Mouse (Mus musculus) adrenal gland, adult 8-10 months (tissue): ENCODE data around the gene Utp11. TPM values are rescaled to one million over a fixed set of nuclear protein-coding genes. Genes with fewer than 3 reads are reported as not detected.

Experiments
- DNase-seq: peaks from one replicate; pipeline ENCODE4 v3.0.0; 2022
- total RNA-seq, 4 experiments: library from RNA; stranded (reverse); gene quantifications; 2 replicates each; pipeline ENCODE4 v1.2.4; 2022

Gene Utp11
- total RNA-seq, 4 experiments from 2014 or later: 31.2 to 40.7 (median 34.4) TPM

DNA sequence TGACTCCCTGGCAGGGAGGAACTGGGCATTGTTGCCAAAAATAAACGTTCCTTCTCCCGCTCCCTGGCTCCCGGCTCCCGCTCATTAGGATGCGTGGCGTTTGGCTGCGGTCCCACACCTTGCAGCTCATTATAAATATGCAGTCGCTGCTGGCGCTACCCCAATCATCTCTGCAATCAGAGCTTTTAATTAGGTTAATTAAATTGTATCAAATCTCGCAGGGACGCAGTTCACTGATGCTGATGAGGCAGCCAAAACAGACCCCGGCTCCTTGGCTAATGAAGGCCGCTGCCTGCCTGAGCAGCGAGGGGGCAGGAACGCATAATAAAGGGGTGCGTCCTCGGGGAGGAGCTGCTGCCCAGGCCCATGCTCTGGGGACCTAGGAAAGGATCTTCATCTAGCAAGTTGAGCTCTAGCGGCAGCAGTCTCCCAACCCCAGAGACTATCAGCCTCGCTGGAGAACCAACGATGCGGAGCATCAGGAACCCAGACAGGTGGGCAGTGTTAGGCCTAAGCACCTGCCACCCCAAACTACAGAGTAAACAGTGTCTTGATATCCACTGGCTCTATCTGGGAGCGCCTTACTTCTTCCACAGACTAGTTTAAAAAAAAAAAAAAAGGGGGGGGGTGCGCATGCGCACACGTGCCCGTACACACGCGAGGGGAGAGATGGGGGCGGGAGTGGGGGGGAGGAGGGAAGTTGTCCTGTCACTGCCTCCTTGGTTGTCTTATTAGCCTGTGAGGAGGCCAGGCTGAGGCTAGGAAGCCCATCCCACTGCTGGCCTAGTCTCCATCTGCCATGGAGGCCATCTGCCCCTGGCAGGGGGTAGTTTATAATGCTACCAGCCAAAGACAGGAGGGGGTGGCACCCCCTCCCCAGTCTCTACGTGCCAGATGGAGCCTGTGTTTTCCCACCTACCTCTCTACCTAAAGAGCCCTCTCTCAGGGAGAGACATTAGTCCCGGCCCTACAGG lies 20.8 kb downstream of the Utp11 start:
- no peak for DNase-seq

DNA sequence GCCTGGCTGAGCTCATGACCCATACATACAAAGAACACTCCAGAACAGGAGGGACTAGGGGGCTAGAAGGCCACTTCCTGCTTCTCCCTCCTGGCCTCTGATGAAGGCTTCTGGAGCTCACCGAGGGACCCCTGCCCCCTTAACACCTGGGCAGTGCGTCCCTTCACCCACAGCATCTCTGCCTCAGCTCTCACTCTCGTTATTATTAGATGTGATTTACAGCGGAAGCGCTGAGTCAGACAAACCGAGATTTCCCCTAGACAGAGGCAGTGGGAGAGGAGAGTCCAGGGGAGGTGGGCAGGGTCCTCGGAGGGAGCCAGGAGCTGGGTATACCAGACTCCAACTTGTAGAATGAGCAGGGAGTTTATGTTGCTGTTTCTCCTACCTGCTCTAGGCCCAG lies 21.8 kb downstream of the Utp11 start:
- no peak for DNase-seq

DNA sequence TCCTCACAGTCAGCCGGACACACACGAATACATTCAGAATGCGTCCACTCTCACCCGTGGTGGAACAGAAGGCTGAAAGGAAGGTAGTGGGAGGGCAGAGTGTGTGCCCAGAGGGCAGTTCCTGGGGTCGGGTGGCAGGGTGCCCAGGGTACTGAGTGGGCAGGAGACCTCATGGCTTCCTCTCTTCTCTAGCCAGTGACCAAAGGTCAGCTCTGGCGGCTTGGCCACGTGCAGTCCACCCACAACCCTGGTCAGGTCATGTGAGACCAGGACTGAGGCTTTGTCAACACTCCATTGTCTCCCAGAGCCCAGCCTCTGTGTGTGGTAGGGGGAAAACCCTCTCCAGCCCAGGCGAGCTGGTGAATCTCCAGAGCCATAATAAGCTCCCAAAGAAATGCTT lies 23.2 kb downstream of the Utp11 start:
- DNase-seq: no peak

DNA sequence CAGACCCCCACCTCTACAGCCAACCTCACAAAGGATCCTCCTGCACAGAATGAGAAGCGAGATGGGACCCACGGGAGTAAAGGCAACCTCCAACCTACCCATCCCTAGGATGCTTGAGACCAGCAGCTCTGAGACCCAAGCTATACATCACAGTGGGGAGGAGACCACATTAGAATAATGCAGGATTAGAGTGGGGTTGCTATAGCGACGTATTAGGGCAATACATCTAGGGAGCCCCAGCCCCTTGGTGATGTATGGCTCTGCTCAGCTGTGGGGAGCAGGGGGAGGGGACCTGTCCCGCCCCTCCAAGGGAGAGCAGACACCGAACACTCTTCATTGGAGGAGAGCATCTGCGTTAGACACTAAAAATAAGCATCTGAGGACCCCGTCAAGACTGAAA lies 25.3 kb downstream of the Utp11 start:
- no peak for DNase-seq

DNA sequence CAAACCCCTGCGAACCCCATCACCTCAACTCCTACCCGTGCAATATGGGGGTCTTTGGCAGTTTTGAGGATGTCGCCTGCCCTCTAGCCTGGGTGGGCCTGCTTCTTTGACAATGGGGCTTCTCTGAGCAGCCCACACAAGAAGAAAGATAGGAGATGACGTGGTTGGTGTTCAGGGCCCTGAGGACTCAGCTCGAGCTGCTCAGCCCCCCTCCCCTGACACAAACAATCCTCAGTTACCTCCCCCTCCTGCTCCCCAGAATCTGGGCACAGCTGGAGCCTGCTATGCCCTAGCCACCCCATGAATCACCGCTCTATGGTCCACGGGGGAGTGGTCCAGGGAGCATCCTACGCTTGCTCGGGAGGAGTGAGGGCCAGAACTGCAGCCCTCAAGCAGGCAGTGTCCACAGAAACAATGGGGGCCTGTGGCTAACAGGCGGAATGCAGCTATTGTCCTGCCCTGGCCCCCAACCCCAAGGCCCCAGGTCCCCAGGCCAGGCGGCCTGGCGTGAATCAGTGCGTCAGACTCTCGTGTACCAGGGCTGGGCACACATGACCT lies 25.8 kb downstream of the Utp11 start:
- DNase-seq: no peak

DNA sequence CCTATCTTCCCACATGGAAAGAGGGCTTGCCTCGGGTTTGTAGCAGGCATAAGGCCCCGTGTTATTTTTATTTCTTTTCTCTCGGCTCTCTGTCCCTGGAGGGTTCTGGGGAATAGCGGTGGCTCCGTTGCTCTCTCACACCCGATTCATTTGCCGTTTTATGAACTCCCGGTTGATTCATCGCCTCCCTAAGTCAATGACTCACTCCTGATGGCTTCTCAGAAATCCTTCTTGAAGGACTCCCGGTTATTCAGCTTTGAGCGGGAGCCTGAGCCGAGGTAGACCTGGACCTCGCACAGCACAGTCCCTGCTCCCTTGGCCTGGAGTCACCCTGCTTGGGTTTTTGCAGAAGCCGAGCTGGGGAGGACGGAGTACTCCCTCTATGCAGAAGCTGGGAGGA lies 28.8 kb downstream of the Utp11 start:
- no peak for DNase-seq

DNA sequence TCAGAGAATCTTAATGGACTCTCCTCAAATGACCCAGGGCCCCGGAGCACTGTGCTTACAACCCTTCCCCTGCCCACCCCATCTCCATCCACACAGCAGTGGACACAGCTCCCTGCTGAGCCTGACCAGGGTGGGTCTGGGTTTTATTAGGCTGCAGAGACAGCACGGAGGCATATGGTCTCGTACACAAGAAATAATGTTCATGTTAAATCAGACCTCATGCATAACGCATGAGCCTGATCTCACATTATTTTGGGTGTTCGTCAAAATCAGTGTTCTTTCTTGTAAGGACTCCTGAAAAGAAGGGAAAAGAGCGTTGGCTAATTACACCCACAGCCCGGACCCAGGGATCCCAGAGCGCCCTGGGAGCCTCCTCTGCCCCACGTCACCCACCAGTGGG lies 29.2 kb downstream of the Utp11 start:
- no peak for DNase-seq

DNA sequence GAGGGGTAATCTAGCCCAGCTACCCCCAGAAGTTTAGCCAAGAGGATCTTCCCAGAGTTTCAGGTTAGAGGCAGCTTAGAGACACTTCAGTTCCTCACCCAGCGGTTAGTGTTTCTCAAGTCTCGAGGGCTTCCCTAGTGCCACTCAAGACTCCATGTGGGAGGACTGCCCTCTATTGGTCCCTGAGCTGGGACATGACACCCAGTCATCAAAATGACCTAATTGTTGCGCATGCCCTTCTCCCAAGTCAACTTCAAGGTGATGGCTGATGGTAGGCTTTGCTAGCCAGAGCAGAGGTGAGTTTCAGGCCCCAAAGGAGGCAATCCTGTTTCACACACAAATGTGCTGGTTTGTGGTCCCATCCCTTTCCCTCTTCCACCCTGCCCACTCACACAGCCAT lies 30.4 kb downstream of the Utp11 start:
- no peak for DNase-seq

DNA sequence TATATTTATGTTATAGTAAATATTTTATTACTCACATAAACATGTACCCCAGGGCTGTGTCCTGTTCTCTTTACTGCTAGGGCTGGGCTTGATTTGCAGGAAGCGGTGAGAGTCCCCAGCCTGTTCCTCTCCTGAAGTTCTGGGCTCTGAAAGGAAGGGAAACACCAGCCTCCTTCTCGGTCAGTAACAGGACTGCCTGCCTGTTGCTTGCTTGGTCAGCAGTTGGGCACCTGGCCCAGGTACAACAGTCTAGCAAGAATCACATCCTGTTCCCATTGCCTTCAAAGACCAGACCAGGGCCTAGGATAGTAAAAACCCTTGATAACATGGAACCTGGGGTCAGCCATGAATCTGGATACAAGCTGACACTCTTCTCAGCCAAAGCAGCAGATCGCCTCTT lies 32.8 kb downstream of the Utp11 start:
- no peak for DNase-seq

DNA sequence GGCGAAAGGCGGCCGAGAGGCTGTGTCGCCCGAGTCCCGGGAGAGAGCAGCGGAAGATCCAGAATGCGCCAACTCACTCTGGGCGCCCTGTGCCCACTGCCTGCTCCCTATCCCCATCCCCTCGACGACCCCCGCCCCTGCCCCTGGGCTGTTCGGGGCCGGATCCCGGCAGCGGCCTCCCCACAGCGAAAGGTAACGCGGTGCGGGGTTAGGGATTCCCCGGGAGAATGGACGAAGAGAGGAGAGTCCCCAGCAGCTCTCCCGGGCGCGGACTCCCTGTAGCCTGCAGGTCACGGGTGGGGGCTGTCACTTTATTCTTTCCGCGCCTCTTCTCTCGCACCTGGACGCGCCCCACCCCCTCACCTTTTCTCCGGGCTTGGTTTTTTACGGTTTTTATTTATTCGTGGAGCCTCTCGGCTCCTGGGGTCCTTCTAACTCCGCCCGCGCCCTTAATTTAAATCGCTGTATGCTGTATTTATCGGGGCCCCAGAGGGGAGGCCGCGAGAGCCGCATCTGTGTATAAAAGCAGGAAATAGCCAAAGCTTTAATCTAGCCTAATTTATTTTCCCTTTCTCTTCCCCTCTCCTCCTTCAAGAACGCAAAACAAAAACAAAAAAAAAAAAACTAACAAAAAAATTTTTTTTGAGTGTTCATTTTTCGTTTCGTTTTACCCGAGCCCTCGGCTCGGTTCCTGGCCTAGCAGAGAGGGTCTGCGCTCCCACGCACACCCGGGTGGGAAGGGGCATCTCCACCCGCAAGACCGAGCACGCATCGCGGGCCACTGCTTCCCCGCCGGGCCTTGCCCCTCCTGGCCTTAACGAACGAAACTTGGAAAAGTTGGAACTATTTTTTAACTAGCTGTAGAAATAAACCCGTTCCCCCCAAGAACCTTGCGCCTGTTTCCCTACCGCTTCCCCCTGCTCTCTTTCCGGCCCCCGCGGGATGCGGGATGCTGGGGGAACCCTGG lies 33.9 kb downstream of the Utp11 start:
- no peak for DNase-seq

DNA sequence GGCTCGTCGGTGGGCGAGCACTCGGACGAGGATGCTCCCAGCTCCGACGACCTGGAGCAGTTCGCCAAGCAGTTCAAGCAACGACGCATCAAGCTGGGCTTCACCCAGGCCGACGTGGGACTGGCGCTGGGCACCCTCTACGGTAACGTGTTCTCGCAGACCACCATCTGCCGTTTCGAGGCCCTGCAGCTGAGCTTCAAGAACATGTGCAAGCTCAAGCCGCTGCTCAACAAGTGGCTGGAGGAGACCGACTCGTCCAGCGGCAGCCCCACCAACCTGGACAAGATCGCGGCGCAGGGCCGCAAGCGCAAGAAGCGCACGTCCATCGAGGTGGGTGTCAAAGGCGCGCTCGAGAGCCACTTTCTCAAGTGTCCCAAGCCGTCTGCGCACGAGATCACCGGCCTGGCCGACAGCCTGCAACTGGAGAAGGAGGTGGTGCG lies 35.0 kb downstream of the Utp11 start:
- DNase-seq: no peak

DNA sequence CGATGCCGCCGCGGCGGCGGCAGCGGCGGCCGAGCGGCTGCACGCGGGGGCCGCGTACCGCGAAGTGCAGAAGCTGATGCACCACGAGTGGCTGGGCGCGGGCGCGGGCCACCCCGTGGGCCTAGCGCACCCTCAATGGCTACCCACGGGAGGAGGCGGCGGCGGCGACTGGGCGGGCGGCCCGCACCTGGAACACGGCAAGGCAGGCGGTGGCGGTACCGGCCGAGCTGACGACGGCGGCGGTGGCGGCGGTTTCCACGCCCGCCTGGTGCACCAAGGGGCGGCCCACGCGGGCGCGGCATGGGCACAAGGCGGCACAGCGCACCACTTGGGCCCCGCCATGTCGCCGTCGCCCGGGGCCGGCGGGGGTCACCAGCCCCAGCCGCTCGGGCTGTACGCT lies 35.6 kb downstream of the Utp11 start:
- DNase-seq: no peak

DNA sequence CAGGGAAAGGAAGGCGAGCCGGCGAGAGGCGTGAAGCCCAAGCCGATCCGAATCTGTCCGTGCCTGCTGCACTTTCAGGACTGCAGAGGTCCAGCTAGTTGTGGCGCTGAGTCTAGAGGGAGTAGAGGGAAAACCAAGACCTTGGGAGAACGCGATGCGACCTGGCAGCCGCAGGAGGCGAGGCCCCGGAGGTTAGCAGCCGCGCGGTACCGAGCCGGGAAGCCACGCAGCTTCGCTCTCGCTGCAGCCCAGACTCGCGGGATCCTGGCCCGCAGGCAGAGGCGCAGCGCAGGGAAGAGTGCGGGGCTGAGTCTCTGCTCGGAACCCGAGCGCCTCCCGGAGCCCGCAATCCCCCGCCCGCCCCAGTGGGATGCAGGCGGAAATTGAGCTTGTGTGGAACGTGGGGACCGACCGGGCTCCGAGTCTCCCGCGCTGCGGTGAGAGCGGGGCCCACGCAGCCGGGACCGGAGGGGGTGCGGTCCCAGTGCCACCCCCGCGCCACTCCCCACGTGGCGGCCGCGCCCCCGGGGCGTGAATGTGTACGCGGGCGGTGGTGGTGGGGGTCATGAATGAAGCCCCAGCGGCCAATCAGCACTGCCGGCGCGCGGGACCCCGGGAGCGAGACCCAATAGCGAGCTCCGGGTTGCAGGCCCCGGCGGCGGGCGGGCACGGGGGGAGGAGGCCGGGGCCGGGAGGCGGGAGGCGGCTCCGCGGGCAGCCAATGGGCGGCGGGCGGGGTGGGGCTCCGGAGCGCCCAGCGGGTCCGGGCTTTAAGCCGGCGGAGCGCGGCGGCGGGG lies 36.3 kb downstream of the Utp11 start:
- peak; percentile 45 for DNase-seq

DNA sequence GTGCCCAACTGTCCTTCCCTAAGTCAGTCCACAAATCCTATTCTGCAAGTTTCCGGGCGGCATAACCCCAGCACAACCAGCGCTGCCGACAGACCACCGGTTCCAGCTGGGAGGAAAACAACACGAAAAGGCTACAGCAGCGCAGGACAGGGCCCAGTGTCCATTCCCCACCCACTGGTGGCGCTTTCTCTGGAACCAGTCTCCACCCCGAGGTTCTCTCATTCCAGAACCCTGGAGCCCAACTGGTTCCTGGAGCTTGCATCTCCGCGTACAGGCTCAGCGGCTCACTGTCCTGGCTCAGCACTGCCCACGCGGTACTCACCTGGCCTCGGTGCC lies 36.9 kb downstream of the Utp11 start, which contains the start of gene Pou3f1:
Pou3f1 (plus strand) TSS at position 290 of the 336 bp plus-strand sequence.
- no peak for DNase-seq

DNA sequence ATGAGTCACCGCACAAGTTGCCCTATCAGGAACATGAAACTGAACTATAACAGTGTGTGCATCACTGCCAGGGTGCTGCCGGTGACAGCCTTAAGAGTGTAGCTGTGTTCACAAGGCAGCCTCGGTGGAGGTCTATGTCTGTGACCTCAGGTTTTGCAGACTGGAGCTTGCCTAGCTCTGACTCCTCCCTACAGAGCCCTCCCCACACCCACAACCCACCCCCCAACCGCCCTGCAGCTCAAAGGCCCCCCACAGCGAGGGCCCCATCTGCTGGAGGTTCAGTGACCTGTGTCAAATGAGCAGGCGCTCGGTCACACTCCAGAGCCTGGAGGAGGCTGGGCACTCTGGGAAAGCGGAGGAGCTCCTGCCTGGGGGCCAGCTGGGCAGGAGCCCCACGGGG lies 40.5 kb downstream of the Utp11 start:
- DNase-seq: no peak

DNA sequence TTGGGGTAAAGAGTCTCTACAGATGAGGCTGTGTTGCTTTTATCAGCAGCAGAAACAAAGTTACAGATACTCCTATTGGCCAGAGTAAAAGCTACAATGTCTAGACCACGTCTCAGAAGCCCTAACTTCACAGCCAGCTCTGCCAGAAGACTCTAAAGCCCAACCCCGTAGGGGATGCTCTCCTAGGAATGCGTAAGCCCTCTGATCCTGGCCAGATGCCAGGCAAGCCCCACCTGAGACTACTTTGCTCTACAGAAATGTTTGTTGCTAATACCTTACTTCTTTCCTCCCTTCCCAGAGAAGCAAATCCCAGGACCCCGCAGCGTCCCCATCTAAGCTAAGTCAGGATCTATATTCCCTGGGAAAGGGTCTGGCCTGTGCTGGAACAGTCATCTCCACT lies 45.5 kb downstream of the Utp11 start:
- DNase-seq: no peak

DNA sequence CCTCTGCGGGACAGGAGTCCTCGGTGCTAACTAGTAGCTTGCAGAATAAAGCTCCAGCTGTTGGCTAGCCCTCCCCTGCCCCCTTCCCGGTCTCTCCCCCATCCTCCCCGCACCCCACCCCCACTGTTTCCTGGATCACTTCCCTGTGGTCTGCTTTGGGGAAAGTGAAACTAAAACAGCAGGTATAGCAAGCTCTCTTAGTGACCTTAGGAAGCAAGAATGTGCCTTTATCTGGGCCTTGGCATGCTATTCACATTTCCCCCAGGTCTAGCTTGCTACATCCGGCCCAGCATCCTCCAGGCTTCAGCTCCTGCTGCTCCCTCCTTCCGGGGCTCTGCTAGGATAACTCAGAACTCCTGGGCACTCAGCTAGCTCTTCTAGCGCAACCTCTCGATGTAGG lies 46.8 kb downstream of the Utp11 start:
- DNase-seq: no peak

DNA sequence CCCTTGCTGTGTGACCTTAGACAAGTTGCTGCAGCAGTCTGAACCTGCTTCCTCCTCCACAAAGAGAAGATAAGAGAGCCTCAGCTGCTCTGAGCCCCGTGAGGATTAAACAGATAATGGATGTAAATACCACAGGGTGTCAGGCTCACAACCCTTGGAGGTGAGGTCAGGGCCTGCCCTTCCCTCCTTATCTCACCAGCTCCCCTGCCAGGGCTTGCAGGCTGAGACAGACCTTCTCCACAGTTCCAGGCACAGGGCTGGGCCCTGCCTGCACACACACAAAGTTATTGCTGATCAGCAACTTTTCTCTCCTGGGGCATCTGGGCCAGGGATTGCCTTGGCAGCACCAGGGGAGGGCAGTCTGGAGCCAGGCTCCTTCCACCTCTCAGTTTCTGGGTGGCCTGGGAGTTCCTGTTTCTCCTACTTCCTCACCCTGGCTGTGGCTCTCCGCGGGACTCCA lies 48.4 kb downstream of the Utp11 start:
- no peak for DNase-seq

DNA sequence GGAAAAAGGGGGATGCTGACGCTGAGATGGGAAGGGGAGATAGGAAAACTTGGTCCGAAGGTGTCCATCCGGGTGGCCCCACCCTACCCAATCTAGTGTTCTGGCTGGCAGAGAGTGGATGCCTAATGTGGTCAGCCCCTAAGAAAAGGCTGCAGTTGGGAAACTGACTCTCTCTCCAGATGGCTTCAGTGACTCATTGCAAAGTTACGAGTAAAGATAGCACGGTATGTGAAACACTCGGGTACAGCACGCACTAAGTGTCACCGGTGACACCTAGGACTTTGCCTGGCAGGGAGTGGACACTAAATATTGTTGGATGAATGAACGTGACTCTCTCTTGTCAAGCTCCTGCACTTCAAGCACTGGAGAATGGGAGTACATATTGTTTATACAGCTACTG lies 49.5 kb downstream of the Utp11 start:
- DNase-seq: no peak

DNA sequence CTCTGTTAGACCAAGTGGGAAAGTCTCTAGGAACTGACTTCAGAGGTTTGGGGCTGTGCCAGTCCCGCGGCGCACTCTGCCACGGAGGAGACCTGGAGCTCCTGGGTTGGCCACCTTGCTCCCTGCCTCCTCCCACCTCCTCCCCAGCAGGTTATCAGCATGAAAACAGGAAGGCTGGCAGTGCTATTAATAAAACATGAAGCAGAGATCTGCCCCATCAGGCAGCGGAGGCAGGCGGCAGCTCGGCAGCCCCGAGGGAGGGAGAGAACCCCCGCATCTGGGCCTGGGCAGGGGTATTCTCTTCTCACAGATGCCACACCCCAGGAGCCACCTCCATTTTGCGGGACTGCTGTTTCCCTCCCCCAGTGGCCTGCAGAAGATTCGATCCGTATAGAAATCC lies 53.7 kb downstream of the Utp11 start:
- DNase-seq: no peak

DNA sequence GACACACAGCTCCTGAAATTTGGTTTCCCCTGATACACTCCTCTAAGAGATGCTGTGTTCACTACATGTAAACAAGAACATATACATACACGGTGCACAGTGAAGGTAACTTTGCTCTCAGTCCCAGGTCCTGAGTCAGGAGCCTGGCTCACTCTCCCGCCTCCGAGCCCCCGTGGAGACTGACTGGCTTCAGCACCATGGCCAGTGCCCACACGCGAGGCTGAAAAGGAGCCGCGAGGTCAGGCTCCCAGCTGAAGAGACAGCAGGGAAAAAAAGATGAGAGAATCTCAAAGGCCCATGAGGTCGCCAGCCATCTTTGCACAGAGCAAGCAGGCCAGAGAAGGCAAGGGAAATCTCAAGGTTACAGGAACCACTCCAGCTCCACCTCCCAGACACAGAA lies 60.1 kb downstream of the Utp11 start:
- DNase-seq: peak; percentile 6

DNA sequence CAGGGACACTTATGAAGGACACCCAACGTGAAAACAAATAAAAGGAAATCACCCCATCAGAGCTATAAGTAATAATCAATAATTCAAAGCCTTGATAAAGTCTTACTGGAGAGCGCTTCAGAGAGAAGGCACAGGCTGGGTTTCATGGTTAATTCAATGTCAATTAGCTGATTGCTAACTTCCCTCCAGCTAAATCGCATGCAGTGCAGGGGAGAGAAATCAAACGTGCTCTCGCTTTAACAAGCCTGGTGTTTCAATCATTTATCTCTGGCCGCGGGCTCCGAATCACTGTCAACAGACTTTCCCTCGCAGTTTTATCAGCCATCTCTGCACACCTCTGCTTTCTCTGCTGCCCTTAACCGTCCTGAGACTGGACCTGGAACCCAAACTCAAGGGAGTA lies 60.5 kb downstream of the Utp11 start:
- DNase-seq: no peak
